Mouse (Mus musculus) embryonic stem cell, embryonic (primary cell): ENCODE measurements around the gene Ephb6.
"Not testable (repeated sequence)": the region's sequence is repeated elsewhere in the genome, so short reads cannot be mapped to it uniquely, and the experiment has no call there.

ENCODE experiments used
- CTCF ChIA-PET, 4 experiments: fragments of 300-600 bp in 2 of 4; fragments of 350-600 bp in 2 of 4; sonication (Branson Sonifier 250); formaldehyde crosslinking; loops; one replicate each; lab custom pipeline; 2022; ENCODE audit warnings: inconsistent platforms in 2 of 4; lab: Charles Lee
- POLR2A ChIA-PET, 4 experiments: fragments of 300-600 bp in 2 of 4; fragments of 350-600 bp in 2 of 4; sonication (Branson Sonifier 250); formaldehyde crosslinking; loops; one replicate each; lab custom pipeline; 2022; ENCODE audit warnings: antibody characterized with exemption in 4 of 4, inconsistent platforms in 1 of 4; lab: Charles Lee

Ephb6 gene

DNA sequence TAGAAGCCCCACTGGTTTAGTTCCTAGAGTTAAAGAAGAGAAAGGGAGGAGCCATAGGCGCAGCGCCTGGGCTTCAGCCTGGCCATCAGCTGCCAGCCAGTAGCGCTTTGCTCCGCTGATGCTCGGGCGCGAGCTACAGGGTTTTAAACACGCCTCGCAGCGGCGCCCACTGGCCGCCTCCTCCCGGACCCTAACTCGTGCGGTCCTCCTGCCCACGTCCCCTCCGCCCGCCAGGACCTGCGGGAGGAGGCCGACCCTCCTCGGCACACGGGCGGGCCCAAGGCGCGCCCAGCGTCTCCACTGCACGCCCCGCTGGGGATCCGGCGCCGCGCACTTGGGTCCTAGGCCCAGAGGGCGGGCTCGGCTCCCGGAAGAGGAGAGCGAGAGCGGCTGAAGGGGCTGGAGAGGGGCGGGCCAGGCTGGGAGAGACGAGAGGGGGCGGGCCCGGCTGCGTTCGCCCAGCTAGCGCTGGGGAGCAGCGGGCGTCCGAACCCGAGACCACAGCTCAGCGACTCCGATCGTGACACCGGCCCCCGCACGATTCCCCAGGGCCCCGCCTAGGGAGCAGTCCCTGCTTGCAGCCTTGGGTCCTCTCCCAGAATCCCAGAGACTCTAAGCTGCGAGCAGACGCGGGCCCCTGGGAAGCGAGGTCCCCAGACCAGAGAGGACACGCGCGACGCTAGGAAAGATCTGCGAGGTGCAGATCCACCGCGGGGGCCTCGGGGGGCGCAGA is at the start of gene Ephb6:
TSS of gene Ephb6 (plus strand) at position 422 of the 733 bp plus-strand sequence.
- CTCF ChIA-PET, result interaction anchor here (0.5 to 1.5 kb wide), 11 partner anchors 8 to 1102 kb away, joined by 3 to 16 read pairs (median 4); partner anchors contain the start of genes Casp2 (in 1 of the 4) and Prss2 (in 1 of the 4)
- POLR2A ChIA-PET, result interaction anchor here in 2 of 4 experiments (0.6 to 1.2 kb wide), 8 partner anchors 13 to 468 kb away, joined by 3 to 5 read pairs (median 3); partner anchors contain the start of gene Trpv5 (in 1 of the 2)

DNA sequence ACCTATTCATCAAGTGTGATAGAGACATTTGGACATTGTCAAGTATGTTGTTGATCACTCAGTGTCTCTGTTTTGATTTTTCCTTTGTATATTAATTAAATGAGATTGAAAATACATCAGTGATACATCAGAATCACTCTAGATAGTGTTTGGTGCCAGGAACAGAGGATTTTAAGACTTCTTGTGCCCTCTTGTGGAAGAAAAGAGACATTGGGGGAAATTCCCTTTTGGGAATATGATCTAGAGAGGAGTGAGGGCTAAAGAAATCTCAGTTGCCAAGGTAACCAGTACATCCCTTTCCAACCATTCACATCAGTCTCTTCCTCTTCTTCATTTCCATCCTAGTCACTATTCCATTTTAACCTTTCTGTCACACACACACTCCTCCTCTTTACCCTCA is 48.9 kb upstream of the Ephb6 start:
- CTCF ChIA-PET, result no interaction called here

DNA sequence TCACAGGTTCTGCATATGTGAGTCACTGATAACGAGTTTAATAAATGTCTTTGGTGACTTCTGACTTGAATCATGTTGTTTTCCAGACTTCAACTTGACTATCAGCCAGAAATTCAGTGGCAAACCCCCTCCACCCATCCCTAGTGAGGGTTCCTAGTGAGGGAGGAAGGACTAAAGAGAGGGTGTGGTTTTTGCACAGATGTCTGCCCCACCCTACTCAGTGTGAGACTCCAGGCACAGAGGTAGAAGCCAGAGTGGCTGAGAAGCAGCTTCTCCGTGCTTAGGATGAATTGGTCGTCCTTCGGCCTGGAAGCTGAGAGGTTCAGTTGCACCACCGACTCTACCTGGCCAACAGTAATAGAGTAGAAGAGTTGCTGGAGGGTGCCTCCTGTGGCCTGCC is 47.8 kb upstream of the Ephb6 start:
- ChIA-PET POLR2A (no interaction called here), CTCF (interaction anchor here in 1 of 4 experiments (1.0 kb wide), 1 partner anchor 445 kb away, joined by 3 read pairs; no protein-coding TSS in a partner anchor)

More for the DNA sequence above, 48.9 kb upstream of the Ephb6 start:
- POLR2A ChIA-PET, result no interaction called here

DNA sequence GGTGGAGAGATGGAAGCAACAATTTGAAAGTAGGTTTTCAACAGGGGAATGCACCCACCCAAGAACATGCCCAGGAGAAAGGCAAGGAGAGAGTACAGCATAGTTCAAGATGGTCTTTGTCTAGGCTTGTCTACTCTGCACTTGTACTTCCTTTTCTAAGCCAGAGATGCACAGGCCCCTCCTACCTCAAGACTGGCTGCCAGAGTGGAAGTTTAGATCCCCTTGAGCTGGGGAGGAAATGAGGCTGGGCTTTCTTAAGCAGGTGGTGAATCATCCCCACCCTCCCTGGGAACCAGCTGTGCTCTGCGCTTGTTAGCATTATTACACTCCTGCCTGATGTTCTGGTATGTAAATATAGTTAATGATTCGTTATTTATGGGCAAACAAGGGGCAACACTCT is 47.0 kb upstream of the Ephb6 start:
- POLR2A ChIA-PET, result no interaction called here
- CTCF ChIA-PET, result interaction anchor here in 2 of 4 experiments (0.6 to 1.0 kb wide), 2 partner anchors 15 to 445 kb away, joined by 3 read pairs; no protein-coding TSS in a partner anchor

DNA sequence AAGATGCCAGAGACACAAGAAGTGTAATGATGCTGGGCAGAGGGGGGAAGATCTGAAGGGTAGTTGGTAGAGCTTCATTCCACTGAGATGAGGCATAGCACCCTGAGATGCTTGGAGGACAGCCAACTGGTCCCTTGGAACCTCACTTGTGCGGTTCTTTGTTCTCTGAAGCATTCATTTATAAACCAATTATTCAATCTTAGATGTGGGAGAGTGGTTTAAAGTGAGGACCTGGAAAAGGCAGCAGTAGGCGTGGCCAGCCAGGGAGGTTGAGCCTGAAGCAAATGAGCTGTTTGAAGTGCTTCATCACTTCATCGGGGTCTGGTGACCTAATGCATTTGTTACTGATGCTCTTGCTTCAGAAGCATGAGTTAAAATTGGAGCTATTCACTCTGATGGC is 46.0 kb upstream of the Ephb6 start:
- ChIA-PET POLR2A (no interaction called here), CTCF (interaction anchor here in 2 of 4 experiments (0.6 to 1.4 kb wide), 2 partner anchors 98 to 422 kb away, joined by 3 to 4 read pairs; no protein-coding TSS in a partner anchor)

DNA sequence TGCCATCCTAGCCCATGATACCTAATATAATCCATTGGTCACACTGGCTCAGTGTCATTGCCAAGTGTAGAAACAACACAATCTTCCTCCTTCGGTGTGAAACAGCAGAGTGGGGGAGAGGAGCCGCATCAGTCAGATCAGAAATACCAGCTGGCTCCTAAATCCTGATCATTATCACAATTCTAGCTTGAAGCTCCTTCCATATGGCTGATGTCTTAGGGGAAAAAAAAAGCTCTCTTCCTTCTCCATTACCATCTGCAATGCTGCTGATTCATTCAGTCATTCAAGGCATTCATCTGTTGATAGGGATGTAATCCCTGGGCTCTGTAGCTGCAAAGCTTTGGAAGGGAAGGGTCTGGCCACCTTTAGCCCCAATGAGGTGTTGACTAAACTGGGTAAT is 45.0 kb upstream of the Ephb6 start:
- CTCF ChIA-PET, result no interaction called here
- POLR2A ChIA-PET, result no interaction called here

DNA sequence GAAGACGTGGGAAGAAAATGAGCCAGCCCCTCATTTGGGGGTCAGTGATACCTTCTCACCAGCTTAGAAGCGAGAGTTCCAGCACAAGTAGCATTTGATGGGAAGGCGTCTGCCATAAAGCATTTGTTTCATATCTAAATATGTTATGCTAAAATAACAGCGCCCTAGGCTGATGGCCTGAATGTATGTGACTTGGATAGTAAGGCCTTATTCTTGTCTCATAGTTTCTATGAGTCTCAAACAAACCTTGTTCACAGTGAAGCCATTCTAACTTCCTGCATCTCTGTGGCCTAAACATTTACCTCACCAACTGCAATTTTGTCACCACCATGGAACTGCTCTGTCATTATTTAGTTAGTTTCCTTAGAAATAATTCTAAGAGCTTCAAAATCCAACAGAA is 42.7 kb upstream of the Ephb6 start:
- ChIA-PET POLR2A (interaction anchor here in 1 of 4 experiments (0.5 kb wide), 1 partner anchor 36 kb away, joined by 4 read pairs; no protein-coding TSS in a partner anchor), CTCF (no interaction called here)

DNA sequence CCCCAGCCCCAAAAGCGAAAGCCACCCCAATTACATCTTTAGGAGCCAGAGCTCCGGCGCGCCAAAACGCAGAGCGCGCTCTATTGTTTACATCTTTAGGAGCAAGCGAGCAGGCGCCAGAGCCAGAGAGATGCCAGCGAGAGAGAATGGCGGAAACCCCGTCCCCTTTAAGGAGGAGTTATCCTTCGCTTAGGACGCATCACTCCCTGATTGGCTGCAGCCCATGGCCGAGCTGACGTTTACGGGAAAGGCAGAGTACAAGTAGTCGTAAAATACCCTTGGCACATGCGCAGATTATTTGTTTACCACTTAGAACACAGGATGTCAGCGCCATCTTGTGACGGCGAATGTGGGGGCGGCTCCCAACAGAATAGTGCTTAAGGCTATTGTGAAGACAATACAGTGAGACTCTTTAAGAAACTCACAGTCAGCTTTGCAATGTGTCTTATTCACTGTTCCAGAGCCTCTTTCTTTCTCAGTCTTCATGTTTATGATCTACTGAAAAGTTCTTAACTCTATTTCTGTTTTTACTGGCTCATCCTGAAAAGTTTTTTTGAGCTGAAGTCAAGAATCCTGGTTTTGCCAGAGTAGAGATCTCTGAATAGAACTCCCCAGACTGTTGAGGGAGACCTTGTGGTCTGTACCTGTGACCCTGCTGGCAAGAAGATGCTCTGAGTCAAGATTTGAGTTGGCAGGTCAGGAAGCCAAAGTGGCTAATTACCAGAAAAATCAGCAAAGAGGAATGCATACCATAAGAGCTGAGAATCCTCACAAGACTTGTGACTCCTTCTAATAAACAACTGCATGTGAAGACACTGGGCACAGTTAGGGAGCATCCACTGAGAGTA is 42.0 kb upstream of the Ephb6 start:
- POLR2A ChIA-PET, CTCF ChIA-PET: not testable (repeated sequence)

DNA sequence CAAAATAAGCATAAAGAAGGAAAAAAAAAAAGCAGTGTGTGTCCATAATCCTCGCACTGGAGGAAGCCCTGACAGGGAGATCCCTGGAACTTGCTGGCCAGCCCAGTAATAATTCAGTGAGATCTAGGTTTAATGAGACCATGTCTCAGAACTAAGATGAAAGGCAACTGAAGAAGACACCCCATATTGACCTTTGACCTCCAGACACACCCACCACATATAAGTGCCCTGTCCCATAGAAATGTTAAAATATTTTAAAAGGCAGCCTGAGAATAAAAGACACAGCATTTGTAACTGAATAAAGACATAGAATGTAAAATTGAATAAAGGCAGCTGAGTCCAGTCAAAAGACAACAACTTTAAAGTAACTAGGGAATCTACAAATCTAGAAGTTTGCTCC is 40.0 kb upstream of the Ephb6 start:
- ChIA-PET CTCF (interaction anchor here in 1 of 4 experiments (0.6 kb wide), 1 partner anchor 24 kb away, joined by 4 read pairs; no protein-coding TSS in a partner anchor), POLR2A (interaction anchor here in 1 of 4 experiments (0.6 to 1.5 kb wide), 2 partner anchors 22 to 617 kb away, joined by 3 to 4 read pairs; no protein-coding TSS in a partner anchor)

DNA sequence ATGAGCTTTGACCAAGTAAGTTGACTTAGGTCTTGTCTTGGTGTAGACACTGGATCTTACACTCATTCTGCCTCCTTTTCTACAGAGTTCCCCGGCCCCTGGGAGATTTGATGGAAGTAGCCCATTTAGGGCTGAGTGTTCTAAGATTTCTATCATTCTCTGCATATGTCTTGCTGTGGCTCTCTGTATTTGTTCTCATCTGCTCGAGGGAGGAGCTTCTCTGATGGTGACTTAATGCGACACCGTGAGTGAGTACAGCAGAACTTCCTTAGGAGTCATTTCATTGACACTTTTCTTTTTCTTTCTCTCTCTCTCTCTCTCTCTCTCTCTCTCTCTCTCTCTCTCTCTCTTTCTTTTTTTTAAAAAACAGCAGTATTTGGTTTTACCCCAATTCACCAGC is 38.3 kb upstream of the Ephb6 start:
- ChIA-PET CTCF (no interaction called here), POLR2A (interaction anchor here in 1 of 4 experiments (0.7 kb wide), 1 partner anchor 637 kb away, joined by 3 read pairs; no protein-coding TSS in a partner anchor)

DNA sequence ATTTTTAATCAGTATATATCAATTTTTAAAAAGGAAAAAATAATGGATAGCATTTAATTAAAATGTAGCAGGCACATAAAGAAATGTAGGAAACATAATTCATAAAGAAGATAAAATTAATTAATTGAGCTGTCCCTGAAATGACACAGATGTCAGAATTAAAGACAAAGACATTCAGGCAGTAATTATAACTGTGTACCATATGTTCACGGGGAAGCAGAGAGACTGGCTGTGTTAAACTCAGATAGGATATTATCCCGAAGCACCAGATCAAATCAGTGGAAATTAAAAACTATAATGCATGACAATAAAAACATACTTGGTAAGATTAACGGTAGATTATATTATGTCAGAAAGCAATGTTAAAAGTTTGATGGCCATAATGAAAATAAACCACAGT is 36.2 kb upstream of the Ephb6 start:
- CTCF ChIA-PET, result no interaction called here
- POLR2A ChIA-PET, result no interaction called here

DNA sequence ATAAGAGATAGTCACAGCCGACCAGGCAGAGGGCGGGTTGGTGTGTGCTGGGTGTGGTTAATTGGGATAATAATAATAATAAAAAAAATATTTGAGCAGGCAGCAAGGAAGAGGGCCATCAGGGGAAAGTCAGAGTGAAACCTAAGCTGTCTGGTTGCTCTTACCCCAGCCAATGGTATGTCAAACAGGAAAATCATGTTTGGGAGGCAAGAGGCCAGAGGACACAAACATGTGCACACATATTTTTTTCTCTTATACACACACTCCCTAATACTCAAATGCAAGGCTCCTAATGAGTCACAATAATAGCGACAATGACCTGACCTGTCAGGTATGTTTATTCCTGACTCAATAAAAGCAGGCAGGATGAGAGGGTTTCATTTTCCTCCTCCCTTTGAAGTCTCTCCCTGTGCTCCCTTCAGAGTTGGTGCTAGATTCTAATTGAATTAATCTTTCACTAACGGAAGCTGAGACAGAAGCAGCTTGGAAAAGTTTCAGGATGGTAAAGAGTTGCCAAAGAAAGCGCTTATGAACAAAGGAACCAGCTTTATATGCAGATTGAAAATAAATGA is 28.7 kb upstream of the Ephb6 start:
- POLR2A ChIA-PET, result interaction anchor here in 1 of 4 experiments (0.6 kb wide), 1 partner anchor 135 kb away, joined by 5 read pairs; no protein-coding TSS in a partner anchor
- CTCF ChIA-PET, result no interaction called here

DNA sequence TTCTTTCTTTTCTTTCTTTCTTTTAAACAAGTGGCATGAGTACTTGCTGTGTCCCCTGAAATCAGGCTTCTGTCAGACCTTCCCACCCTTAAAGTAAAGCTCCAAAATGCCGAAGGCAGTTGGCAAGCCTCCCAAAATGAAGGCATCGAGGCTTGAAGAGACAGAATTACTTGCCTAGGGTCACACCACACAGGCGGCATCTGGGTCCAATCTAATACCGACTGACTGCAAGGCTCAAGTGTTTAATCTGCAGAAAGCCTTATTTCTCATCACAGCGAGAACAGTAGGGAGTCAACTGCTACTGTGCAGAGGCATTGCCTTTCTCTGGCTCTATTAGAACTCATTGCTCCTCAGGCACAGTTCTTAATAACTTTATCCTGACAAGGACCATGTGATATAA is 28.0 kb upstream of the Ephb6 start:
- CTCF ChIA-PET, result no interaction called here
- POLR2A ChIA-PET, result interaction anchor here in 1 of 4 experiments (0.6 kb wide), 1 partner anchor 134 kb away, joined by 5 read pairs; no protein-coding TSS in a partner anchor

DNA sequence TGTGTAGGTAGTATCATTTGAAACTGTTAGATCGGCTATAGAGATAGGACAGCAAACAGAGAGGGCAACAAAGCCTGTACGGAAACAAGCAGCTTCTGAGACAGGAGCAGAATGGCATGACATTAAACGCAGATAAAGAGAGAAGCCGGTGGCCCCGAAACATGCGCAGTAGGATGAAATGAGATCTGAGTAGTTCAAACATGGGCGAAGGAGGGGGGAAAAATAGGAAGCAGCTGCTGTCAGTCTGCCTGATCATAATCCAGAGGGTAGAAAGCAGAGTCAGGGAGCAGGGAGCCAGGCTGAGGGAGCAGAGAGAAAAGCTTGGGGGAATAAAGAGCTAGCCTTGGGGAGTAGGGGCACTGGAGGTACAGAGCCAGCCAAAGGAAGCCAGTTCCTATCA is 24.0 kb upstream of the Ephb6 start:
- POLR2A ChIA-PET, result interaction anchor here in 1 of 4 experiments (0.7 kb wide), 1 partner anchor 10 kb away, joined by 3 read pairs; no protein-coding TSS in a partner anchor

DNA sequence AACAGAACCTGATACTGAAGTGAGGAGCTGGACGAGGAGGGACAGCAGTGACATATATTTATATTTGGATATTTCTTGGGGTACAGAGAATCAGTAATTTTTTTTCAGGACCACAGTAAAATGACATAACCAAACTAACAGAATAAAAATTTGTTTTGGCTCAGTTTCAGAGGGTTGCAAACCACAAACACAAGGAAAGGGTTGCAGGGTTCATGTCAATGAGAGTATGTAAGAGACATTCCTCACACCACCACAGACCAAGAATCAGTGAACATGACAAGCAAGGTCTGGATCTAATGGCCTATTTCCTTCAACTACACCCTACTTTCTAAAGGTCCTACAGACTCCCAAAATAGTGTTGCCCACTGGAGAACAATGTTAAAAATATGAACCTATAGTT is 23.1 kb upstream of the Ephb6 start:
- ChIA-PET CTCF (no interaction called here), POLR2A (no interaction called here)

More for the DNA sequence above, 24.0 kb upstream of the Ephb6 start:
- CTCF ChIA-PET, result no interaction called here

DNA sequence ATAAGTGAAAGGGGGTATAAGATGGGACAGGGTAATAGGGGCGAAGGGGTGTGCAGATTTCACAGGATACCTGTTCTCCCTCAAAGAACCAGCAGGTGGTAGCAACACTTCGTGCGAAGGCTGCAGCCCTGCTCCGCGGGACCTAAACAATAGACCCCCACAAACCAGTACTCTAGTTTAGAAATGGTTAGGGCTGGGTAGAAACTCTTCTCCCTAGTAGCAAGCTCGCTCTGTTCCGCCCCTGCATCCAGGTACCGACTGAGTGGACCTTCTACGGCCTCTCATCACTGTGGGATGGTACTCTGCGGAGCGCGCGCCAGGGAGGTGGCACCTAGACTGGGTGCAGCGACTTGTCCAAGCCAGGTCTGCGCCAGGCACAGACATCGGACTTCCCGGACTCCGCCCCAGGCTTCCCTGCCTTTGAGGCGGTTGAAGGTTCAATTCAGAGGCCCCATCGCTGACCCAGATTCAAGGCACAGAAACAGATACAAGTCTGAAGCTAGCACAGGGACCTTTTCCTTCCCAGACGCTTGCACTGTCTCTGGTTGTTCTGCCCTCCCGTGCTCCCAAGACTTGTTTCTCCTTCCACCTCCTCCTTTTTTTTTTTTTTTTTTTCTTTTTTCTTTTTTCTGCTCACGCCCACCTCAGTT is 756 bp upstream of the Ephb6 start:
- ChIA-PET CTCF (interaction anchor here (0.5 to 1.5 kb wide), 8 partner anchors 7 to 1256 kb away, joined by 3 to 16 read pairs (median 4); partner anchors contain the start of genes Casp2 (in 1 of the 4) and Prss2 (in 1 of the 4)), POLR2A (interaction anchor here in 2 of 4 experiments (0.7 to 1.2 kb wide), 6 partner anchors 13 to 468 kb away, joined by 3 to 5 read pairs (median 4); partner anchors contain the start of gene Trpv5 (in 1 of the 2))

DNA sequence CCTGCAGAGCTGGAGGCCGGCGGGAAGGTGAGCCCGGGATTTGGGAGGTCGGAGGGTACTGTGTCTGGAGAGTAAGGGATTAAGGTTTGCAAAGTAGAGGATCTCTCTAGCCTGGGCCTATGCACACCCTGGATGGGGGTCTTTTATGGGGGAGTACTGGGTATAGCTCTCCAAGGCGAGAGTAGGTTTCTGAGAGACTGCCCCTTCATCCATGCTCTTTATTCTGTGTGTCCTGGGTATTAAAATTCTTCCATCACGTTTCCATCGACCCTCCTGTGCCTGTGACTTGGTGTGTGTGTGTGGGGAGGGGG is 467 bp downstream of the Ephb6 start:
- ChIA-PET CTCF (interaction anchor here in 3 of 4 experiments (0.5 to 1.5 kb wide), 5 partner anchors 16 to 734 kb away, joined by 3 to 4 read pairs (median 4); partner anchors contain the start of gene Casp2 (in 1 of the 3)), POLR2A (interaction anchor here in 2 of 4 experiments (0.6 to 1.2 kb wide), 4 partner anchors 12 to 411 kb away, joined by 3 to 4 read pairs (median 4); no protein-coding TSS in a partner anchor)

DNA sequence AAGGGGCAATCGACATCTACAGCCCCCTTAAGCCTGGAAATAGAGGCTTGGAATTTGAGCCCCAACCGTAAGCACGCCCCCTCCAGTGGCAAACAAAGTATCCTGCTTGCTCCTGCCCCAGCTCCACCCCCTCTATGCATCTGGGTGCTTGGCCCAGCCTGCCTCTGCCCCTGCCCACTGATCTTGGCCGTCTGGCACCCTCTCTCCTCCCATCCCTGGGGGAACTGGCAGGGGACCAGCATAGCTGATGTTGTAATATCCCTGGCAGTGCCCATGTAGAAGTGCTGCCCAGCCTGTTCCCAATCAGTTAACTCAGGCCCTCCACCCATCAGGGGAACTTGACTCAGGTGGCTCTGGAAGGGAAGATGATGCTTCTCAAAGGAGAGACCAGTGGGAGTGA is 932 bp downstream of the Ephb6 start:
- ChIA-PET POLR2A (interaction anchor here in 1 of 4 experiments (1.1 kb wide), 1 partner anchor 15 kb away, joined by 3 read pairs; no protein-coding TSS in a partner anchor), CTCF (interaction anchor here in 1 of 4 experiments (0.5 kb wide), 1 partner anchor 733 kb away, joined by 3 read pairs; no protein-coding TSS in a partner anchor)
